Mouse (Mus musculus) thymus, adult 2 months (tissue): ENCODE results near the gene Acsm5. TPM values are rescaled to one million over a fixed set of nuclear protein-coding genes. Genes with fewer than 3 reads are reported as not detected.

Experiments used
- DNase-seq: peaks from one replicate; pipeline ENCODE4 v3.0.0; 2021
- H3K27ac ChIP-seq: fragments of 200-500 bp; 2 replicates; pipeline ENCODE4 v1.5.1; 2012; ENCODE audit warnings: low read length, control low read depth; ENCODE audit not compliant: control insufficient read depth, insufficient read depth
- H3K27me3 ChIP-seq: fragments of 200-500 bp; 2 replicates; pipeline ENCODE4 v1.6.1; 2012; ENCODE audit warnings: mild to moderate bottlenecking, low read length, moderate library complexity, mixed read lengths; ENCODE audit not compliant: control insufficient read depth, insufficient read depth
- H3K36me3 ChIP-seq: fragments of 200-500 bp; 2 replicates; pipeline ENCODE4 v1.6.1; 2012; ENCODE audit warnings: mild to moderate bottlenecking, low read length, moderate library complexity; ENCODE audit not compliant: control insufficient read depth, insufficient read depth
- H3K4me1 ChIP-seq: fragments of 200-500 bp; replicated peaks from 2 replicates; pipeline ENCODE4 v1.6.1; 2012; ENCODE audit warnings: low read length; ENCODE audit not compliant: control insufficient read depth, insufficient read depth
- H3K4me3 ChIP-seq: fragments of 200-500 bp; 2 replicates; pipeline ENCODE4 v1.5.1; 2012; ENCODE audit warnings: mild to moderate bottlenecking, low read length, control low read depth, moderate library complexity; ENCODE audit not compliant: control insufficient read depth, insufficient read depth
- CTCF ChIP-seq: fragments of 200-500 bp; IDR thresholded peaks from 2 replicates; pipeline ENCODE4 v1.5.1; 2012; ENCODE audit warnings: mild to moderate bottlenecking, control low read depth, low read length, moderate library complexity, borderline replicate concordance; ENCODE audit not compliant: control insufficient read depth, poor library complexity, insufficient read depth; ENCODE audit errors: extremely low read depth
- POLR2A ChIP-seq: fragments of 200-500 bp; IDR thresholded peaks from 2 replicates; pipeline ENCODE4 v1.6.1; 2012; ENCODE audit warnings: mild to moderate bottlenecking, low read length, control low read depth, moderate library complexity; ENCODE audit not compliant: control insufficient read depth, poor library complexity, insufficient read depth; ENCODE audit errors: extremely low read depth
- WGBS: fragments of 180-500 bp; shearing (Covaris S2); methylation state at CpG from one replicate; pipeline ENCODE4 v1.1.7; 2018; 5-methylcytosine and 5-hydroxymethylcytosine counted together
- polyA plus RNA-seq: library from polyadenylated mRNA; depleted of rRNA; stranded (reverse); fragments of >200 nt; gene quantifications from 2 replicates; pipeline ENCODE4 v1.2.3, GENCODE M21; 2012

The Acsm5 gene
- polyA plus RNA-seq, 1 experiment = 0.58 TPM

DNA sequence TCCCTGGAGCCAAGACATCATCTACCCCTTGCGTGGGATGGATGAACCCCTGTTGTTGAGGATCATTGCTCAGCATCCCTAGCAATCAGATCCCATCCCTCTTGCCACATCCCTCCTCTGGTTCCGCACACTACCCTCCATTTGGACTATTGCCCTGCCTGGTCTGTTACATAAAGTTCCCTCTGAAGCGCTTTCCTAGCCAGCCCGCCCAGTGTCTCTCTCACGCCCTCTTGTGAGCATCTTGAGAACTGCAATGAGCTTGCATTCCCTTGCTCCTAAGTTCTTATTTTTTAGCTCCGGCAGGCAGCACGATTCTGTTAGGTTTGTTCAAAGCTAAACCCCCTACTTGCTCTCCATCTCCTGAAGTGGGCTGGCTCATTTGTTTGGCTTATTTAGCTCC is 6.2 kb upstream of the Acsm5 start:
- no peak overlapping the region for H3K27ac ChIP-seq
- H3K4me3 ChIP-seq = no peak overlapping the region
- no peaks in the 10 kb centered on the region for H3K27me3 ChIP-seq
- TF ChIP-seq CTCF = no peak
- no peak for TF ChIP-seq POLR2A
- WGBS = 30% methylated on average over 7 of the region's 7 CpGs
- H3K36me3 ChIP-seq = no peaks in the 10 kb centered on the region
- H3K4me1 ChIP-seq = no peaks in the 10 kb centered on the region
- no peak for DNase-seq

DNA sequence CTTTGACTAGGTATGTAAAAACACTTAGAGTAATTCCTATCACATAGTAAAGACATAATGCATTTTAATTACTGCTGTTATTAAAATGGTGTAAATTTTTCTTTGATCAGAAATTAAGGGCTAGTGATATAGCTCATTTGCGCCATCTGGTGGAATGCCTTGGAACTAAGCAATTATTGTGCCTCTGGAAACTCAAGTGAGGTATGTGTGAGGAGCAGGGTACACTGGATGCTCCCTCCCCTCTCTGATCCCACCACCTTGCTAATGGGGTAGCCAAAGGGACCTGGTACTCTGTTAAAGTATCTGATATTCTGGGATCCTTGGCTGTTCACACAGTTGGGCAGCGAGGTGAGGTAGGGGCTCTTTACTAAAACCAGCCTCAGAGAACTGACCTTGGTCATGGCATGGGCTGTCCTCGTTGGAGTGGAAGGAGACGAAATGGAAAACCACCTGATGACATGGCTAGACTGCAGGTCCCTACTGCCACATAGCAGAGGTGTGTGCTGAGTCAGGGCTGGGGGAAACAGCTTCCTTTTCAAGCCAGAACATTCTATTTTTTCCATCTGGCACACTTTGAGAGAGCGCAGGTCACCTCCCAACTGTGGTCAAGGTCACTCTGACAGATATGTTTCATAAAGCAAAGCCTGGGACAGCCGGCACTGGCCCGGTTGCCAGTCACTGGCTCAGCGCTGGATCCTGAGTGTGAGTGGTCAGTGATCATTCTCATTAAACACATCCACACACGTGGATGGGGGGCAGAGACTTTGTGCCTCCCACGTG is 3.6 kb upstream of the Acsm5 start:
- H3K27me3 ChIP-seq = no peaks in the 10 kb centered on the region
- H3K27ac ChIP-seq = no peak overlapping the region
- H3K4me3 ChIP-seq = no peak overlapping the region
- no peaks in the 10 kb centered on the region for H3K36me3 ChIP-seq
- DNase-seq = peak; percentile 8
- TF ChIP-seq POLR2A = no peak
- TF ChIP-seq CTCF = no peak
- no peaks in the 10 kb centered on the region for H3K4me1 ChIP-seq
- WGBS = 65% methylated on average over 10 of the region's 10 CpGs

DNA sequence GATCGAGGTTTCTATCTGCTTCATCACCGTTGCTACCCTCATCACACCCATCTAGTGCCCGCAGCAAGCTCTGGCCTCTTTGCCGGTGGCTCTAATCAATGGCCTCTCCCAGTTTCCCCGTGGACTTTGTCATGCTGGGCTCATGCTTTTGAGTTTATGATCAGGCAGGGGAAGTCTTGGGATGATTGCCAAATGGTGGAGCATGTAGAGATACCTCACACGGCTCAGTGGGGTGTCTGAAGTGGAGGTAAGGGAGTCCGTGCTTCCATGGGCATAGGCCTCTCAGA is 3.0 kb upstream of the Acsm5 start:
- WGBS = 80% methylated on average over 7 of the region's 7 CpGs
- TF ChIP-seq CTCF = no peak
- TF ChIP-seq POLR2A = no peak
- Histone ChIP-seq H3K27ac (no peak overlapping the region), H3K4me3 (no peak overlapping the region), H3K4me1 (no peaks in the 10 kb centered on the region), H3K36me3 (no peaks in the 10 kb centered on the region), H3K27me3 (no peaks in the 10 kb centered on the region)
- DNase-seq = no peak

DNA sequence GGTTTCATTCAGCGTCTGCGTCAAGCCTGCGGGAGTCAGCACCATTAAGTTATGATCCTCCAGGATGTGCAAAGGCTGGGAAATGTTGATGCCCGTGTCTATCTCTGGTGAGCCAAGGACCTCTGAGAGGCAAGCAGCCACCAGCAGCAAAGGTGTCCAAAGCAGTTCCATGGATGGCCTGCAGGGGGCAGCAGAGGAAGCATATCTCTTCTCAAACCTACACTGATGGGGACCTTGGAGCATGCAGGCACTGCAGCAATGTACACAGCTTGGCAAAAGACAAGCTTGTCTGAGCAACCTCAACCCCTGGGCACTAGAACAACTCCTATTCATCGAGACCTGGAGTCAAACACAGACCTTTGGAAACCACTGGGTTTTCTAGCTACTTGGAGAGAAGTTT is 391 bp downstream of the Acsm5 start:
- H3K36me3 ChIP-seq = no peaks in the 10 kb centered on the region
- TF ChIP-seq CTCF (peak; percentile 60; the same call in 1 of the 2 replicates), POLR2A (no peak)
- H3K27me3 ChIP-seq = no peaks in the 10 kb centered on the region
- peak; percentile 35 for DNase-seq
- 49% methylated on average over 5 of the region's 5 CpGs for WGBS
- H3K4me3 ChIP-seq = no peak overlapping the region
- H3K27ac ChIP-seq = no peak overlapping the region
- no peaks in the 10 kb centered on the region for H3K4me1 ChIP-seq

DNA sequence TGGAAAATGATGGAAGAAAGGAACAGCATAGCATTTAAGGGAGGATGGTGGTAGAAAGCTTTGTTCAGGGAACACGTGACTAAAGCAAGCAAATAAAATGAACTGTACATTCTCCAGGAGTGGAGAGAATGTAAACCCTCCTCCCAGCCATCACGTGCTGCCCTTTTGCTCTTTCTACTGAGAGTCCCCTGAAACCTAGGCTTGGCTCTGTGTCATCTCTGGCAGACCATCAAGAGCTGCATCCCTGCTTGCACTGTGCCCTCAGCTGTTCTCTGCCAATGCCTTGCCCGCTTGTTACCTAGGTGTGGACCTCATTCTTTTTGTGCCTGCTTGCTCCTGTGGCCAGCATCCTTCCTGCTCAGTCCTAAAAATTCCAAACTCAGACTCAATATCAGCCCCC is 2.6 kb downstream of the Acsm5 start:
- WGBS = 88% methylated on average over 3 of the region's 3 CpGs
- Histone ChIP-seq H3K4me3 (no peak overlapping the region), H3K4me1 (no peaks in the 10 kb centered on the region), H3K27ac (no peak overlapping the region), H3K27me3 (no peaks in the 10 kb centered on the region), H3K36me3 (no peaks in the 10 kb centered on the region)
- TF ChIP-seq CTCF (no peak), POLR2A (no peak)
- no peak for DNase-seq

DNA sequence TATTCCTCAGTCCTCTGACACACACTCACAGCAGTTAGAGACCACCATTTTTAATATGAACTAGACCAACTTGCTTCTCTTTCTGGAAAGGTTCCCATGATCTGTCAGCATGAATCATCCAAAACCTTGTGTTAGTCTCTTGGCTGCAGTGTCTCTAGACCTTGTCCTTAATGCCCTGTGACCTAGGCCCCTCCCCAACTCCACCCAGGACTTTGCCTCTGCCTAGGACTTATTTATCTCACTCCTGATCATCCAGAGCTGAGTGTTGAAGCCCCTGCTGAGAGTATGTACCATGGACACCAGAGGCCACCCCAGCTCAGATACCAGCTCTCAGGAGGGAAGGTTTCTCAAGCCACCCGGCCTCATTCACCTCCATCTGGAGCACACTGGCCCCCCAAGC is 3.1 kb downstream of the Acsm5 start:
- H3K4me1 ChIP-seq = no peaks in the 10 kb centered on the region
- no peaks in the 10 kb centered on the region for H3K36me3 ChIP-seq
- 81% methylated on average over 1 of the region's 1 CpGs for WGBS
- H3K27me3 ChIP-seq = no peaks in the 10 kb centered on the region
- no peak for DNase-seq
- H3K27ac ChIP-seq = no peak overlapping the region
- H3K4me3 ChIP-seq = no peak overlapping the region
- TF ChIP-seq CTCF (no peak), POLR2A (no peak)

DNA sequence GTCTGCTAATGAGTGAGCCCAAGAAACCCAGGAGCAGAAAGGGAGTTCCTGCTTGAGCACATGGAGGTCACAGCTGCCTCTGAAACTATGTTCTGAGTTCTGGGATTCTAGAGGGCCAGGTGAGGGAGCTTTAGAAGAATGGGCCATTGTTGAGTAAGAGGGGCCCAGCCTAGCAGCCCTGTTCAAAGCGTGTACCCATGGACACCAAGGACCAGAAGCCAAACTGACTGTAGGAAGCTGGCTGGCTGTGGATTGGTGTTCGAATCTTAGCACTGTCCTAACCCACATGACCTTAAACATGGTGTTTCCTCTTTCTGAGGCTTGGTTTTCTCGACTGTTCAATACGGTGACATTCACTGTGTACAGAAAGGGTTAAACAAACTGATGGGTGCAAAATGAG is 4.1 kb downstream of the Acsm5 start, which contains the start of gene Pdilt:
Gene Pdilt, minus strand, starts transcription at position 101 of the 400 bp plus-strand sequence.
- 61% methylated on average over 4 of the region's 4 CpGs for WGBS

DNA sequence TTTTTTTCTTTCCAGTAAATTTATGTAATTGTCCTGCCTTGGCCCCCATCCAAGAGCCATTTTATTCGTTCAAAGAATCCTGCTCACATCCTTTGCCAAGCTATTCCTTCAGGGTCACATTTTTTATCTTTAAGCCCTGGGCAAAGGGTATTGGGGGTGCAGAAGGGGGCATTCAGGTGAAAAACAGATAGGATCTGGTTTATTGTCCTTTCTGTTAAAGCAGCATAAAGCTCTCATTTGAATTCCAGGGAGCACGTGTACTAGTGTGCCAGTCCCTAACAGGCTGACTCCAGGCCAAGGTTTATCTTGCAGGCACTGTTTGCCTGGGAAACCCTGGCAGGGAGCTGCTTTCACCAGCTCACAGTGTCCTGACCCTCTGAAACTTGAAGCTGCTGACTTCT is 6.6 kb downstream of the Acsm5 start:
- 58% methylated on average over 2 of the region's 2 CpGs for WGBS
- DNase-seq = no peak
- Histone ChIP-seq H3K36me3 (no peaks in the 10 kb centered on the region), H3K27me3 (no peaks in the 10 kb centered on the region), H3K4me1 (no peaks in the 10 kb centered on the region), H3K4me3 (no peak overlapping the region), H3K27ac (no peak overlapping the region)
- no peak for TF ChIP-seq CTCF
- TF ChIP-seq POLR2A = no peak

More for the DNA sequence above, 4.1 kb downstream of the Acsm5 start, which contains the start of gene Pdilt:
- no peaks in the 10 kb centered on the region for H3K36me3 ChIP-seq
- H3K4me3 ChIP-seq = no peak within 1 kb of the TSS
- no peaks in the 10 kb centered on the region for H3K27me3 ChIP-seq
- H3K4me1 ChIP-seq = no peaks in the 10 kb centered on the region
- no peak for TF ChIP-seq POLR2A
- no peak for TF ChIP-seq CTCF
- DNase-seq = no peak
- H3K27ac ChIP-seq = no peak within 1 kb of the TSS
